Mouse (Mus musculus): ENCODE measurements around the gene Radil.

Radil gene

GRCm38 (mm10) chr5:142443994-142444393, 106.9 kb downstream of the Radil start:
- no peak for DNase-seq

GRCm38 (mm10) chr5:142443514-142443913, 107.4 kb downstream of the Radil start:
- DNase-seq = no peak

- DNase-seq = no peak
These were observed 108.9 kb downstream of the Radil start for GRCm38 (mm10) chr5:142442045-142442440.

- no peak for DNase-seq
These were observed 109.4 kb downstream of the Radil start for GRCm38 (mm10) chr5:142441332-142442044.

GRCm38 (mm10) chr5:142440451-142441147, 110.3 kb downstream of the Radil start:
- no peak for DNase-seq

- DNase-seq = no peak
These were observed 110.9 kb downstream of the Radil start for GRCm38 (mm10) chr5:142439911-142440432.

- no peak for DNase-seq
These were observed 112.4 kb downstream of the Radil start for GRCm38 (mm10) chr5:142438380-142438938.

- no peak for DNase-seq
These were observed 115.2 kb downstream of the Radil start for GRCm38 (mm10) chr5:142435736-142436135.
